Mouse (Mus musculus) right cerebral cortex, postnatal 25 days (tissue): ENCODE results near the gene Cct6b.
A peak's percentile ranks its signal among the peaks of the same experiment; 100 is the strongest.
"Not testable (repeated sequence)": the region's sequence is repeated elsewhere in the genome, so short reads cannot be mapped to it uniquely, and the experiment has no call there.

Experiments
- DNase-seq: peaks from one replicate; pipeline ENCODE4 v3.0.0; 2022

Cct6b gene

GRCm38 (mm10) chr11:82699865-82700410 is 64.2 kb downstream of the Cct6b start:
- DNase-seq = no peak

GRCm38 (mm10) chr11:82695930-82696329 is 68.2 kb downstream of the Cct6b start:
- no peak for DNase-seq

GRCm38 (mm10) chr11:82694947-82695346 is 69.2 kb downstream of the Cct6b start:
- DNase-seq = not testable (repeated sequence)

- no peak for DNase-seq
Observed at GRCm38 (mm10) chr11:82692668-82693067, 71.5 kb downstream of the Cct6b start.

- DNase-seq = no peak
Observed at GRCm38 (mm10) chr11:82690476-82690875, 73.6 kb downstream of the Cct6b start.

- no peak for DNase-seq
Observed at GRCm38 (mm10) chr11:82687668-82688067, 76.5 kb downstream of the Cct6b start.

- peak; percentile 52 for DNase-seq
Observed at GRCm38 (mm10) chr11:82684676-82685075, 79.4 kb downstream of the Cct6b start.

- DNase-seq = peak; percentile 33
Observed at GRCm38 (mm10) chr11:82683765-82684505, 80.2 kb downstream of the Cct6b start.

GRCm38 (mm10) chr11:82678561-82678960 is 85.6 kb downstream of the Cct6b start:
- no peak for DNase-seq
